Mouse (Mus musculus) liver, adult (tissue): ENCODE data around the gene Egfl6.

Experiments
- GATA4 ChIP-seq: IDR thresholded peaks from 2 replicates; pipeline ENCODE4 v1.6.1; 2014; ENCODE audit warnings: mild to moderate bottlenecking, low read length; ENCODE audit not compliant: insufficient replicate concordance

The Egfl6 gene

DNA sequence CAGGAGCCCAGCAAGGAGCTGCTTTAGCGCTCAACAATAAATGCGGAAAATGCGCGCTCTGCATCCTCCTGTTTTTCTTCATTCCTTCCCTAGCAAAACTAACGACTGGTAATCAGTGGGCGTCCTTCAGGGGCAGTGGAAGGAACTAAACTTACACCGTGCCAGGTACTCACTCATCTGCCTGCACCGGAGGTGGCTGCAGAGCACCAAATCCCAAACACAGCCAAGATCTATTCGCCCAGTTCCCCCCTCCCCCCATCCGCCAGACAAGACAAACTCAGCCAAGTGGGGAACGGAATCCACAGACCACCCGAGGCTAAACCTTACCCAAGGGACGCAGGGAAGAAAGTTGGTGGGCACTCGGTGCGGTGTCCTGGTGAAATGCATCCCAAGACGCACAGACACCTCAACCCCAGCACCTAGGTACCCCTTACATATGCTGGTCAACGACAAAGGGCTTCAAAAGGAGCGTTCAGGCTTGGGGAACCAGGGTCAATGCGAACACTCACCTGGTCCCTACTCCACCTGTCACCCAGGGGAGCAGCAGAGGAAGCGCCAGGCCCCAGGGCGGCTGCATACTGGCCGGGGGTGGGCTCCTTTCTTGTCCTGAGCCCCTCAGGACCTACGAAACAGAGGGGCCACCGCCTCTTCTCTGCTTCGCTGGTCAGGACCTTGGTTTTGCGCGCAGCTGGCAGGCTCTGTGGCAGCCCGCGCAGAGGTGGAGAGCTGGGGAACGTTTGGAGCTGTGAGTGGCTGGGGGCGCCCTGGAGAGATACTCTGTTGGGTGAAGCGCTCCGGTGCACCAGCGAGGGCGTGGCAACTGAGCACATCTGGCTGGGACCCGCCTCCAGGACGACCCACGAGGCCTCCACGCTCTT lies at the start of gene Egfl6:
Gene Egfl6, minus strand, starts transcription at position 774 of the 878 bp plus-strand sequence.
- no peak for TF ChIP-seq GATA4

DNA sequence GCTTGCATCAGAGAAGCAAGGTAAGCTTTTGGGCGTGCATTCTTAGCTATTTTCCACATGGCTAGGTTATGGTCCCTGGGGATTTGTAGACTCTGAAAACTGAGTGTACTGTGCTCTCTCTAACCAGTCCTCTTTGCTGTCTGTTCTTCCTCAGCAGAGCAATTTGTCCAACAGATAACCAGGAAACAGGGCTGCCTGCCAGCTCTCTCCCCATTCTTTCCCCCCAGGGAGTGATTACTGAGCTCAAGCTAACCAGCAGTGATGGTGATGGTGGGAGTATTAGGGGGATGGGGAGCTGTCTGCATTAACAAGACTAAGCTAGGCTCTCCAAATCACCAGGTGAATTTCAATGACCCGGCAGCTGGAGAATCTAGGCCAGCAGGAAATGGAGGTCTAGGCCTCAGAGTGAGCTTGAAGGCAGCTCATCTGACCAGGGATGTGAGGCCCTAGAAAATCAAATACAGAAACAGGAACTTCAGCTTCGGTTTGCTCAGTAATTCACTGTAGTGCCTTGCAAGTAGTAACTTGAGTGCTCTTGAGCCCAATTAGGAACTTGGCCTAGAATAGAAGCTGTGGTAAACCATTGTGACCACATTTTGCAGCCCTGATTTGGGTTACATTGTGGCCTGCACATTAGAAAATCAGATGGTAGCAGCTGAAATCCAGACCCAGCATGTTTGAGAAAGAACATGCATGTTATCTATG lies 41.5 kb upstream of the Egfl6 start:
- TF ChIP-seq GATA4 = no peak

DNA sequence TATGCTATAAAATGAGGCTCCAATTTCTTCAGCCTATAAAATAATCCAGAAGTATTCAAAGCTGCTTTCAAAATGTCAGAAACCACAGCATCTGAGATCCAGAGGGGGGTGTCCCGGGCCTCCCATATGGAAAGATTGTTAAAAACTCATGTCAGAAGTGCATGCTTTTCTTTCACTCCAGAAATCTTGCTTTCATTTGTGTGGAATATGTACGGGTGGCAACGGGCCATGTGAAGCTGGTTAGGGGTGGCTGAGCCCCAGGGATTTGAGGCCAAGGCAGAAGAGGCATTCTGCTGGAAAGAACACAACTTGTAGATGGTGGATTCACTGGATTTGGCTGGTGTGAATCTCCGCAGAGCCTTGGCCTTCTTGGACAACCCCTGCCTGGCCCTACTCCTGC lies 40.7 kb upstream of the Egfl6 start:
- no peak for TF ChIP-seq GATA4

DNA sequence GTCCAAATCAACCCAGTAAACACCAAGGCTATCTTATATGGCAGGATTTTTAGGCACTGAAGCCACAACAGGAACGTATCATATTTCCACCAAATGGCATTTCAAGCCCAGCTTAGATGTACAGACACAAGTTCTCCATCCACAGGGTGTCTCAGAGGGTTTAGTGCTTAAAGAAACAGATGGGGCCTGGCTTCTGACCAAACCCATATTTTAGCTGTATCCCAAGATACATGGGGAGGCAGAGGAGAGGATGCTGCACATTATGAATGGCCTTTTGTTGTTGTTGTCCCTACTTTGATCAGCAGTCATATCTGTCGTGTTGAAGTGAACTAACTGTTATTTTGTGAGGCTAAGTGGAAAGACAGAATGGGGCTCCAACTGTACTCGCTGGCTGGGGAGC lies 37.7 kb upstream of the Egfl6 start:
- TF ChIP-seq GATA4 = no peak

DNA sequence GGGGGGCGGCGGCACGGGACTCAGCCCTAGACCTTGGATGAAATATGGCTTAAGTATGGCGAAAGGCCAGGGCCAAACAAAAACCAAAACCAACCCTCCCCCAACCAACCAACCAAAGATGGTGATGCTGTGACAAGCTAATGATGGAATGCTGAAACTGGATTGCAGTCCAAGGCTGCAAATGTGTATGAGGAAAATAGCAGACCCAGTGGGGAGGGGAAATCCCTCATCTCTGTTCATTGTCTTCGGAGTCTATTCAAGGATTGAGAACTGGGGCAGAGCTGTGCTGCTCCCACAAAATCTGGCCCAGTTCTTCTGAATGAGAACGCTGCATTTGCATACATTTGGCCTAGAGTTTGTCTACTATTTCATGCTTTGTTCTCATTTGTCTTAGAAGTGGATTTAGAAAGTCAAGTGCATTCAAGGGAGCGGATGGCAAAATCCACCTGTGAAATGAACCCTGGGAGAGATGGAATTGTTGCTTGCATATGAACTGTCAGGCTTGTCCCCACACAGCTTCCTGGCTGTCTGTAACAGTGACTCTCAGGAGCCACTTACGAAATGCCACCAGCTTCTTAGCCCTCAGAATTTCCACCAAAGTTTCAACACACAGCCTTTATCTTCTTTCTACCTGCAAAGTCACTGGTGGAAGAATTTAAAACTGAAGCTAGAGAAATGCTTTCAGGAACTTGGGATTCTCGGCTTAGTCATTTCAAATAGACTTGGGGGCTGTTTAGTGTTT lies 36.2 kb upstream of the Egfl6 start:
- TF ChIP-seq GATA4 = no peak

DNA sequence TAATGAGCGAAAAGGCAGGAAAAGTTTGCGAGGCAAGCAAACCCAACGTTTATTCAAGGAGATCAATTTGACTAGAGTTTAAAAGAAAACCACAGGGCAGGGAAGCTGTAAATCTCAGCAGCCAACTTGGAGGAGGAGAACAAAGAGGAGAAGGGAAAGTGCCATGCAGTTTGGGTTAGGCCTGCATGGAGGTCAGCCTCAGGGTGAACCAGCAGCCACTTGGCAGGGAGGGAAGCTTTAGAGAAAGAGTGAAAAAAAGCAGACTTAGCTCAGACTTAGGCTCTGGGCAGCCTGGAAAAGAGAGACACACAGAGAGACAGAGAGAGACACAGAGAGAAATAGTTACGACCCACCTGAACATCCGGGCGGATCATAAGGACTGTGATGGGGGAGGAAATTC lies 35.4 kb upstream of the Egfl6 start:
- TF ChIP-seq GATA4 = no peak

DNA sequence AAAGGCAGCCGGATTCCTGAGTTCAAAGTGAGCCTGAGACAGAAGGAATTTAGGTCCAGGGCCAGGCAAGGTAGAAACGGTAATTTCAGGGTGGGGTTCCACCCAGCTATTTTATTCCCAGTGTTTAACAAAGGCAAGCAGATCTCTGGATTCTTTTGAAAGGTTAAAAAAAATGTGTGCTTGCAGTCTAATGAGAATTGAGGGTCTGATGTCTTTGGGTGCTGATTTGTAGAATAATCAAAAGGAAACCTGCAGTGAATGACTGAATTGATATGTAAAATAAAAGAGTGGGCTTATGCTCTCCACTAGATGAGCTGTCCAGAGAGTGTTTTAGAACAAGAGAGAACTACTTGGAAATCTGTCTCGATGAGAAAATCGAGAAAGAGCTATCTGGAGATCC lies 33.6 kb upstream of the Egfl6 start:
- no peak for TF ChIP-seq GATA4

DNA sequence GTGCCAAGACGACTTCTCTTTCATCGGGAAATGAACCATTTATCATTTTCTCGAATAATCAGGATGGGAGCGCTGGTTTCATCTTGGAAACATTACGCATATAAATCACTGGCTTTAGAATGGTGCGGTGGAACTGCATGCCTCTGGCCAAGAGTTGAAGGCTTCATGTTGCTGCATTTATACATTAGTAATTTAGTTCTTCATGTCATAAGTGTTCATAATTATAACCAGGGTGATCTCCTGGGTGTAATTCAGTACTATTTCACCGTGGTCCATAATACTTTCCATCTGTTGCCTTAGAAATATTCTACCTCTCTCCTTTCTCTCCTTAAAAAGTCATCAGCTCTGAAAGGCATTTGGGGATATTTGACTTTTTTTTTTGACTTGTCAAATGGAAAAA lies 29.7 kb upstream of the Egfl6 start:
- TF ChIP-seq GATA4 = no peak

DNA sequence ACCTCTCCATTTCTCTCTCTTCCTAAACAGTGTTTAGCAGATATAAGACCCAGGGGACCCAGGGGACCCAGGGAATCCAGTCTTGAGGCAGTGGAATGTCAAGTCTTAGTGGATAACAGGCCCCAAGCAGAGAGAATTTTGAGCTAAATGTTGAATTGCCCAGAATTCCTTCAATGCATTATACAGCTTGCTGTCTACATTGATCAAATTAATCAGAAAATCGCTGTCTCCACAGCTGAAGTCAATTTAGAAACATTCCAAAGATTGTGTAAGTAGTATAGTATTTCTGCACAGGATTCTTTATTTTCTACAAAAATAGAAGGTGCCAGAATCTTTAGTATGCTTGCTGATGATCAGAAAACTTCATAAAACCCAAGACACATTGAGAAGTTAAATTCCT lies 9.4 kb downstream of the Egfl6 start:
- no peak for TF ChIP-seq GATA4

DNA sequence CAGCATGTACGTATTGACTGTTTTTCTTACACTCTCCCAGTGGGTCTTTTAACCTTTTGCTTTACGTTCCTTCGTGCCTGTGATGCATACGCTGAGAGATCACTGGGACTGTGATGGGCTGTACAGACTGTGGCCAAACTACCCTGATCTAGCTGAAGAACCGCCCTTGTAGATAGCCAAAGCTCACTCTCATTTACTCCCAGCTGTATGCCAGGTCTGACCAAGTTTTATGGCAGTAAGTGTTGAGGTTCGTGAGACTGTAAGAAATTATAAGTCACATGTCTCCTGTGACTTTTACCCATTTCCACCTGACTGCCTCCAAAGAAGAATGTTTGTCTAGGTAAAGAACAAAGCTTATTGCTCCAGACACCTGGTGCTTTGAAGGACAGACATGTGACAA lies 19.5 kb downstream of the Egfl6 start:
- no peak for TF ChIP-seq GATA4

DNA sequence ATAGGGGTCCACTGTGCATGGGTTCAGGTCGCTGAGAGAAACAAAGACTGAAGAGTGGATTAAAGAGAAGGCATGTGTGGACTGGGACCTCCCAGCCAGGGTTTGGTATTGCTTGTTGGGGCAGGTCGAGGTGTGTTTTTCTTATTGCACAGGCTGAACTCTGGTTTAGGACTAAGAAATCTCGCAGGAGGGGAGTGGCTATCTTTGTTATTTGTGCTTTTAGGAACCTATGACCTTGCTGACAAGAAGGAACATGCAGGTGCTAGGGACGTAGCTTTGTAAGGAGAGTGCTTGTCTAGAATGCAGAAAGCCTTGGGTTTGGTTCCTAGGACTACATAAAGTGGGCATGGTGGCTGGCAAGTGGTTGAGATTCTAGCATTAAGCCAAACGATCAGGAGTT lies 20.1 kb downstream of the Egfl6 start:
- TF ChIP-seq GATA4 = no peak

DNA sequence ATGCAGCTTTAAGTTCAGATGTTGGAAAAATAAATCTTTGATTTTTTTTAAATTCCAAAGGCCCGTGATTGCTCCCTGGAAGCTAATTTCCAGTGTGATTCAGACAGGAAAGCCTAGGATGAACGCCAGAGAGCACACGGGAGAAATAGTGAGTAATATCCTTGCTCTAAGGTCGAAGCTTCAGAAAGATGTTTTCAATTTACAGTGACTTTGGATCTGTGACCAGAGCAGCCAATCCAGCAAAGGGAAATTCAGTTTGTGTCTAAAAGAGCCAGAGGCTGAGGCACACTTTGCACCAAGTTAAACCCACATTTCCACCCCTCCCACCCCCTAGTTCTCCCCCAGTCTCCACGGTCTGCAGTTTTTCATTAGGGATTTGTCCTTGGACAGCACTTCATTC lies 20.6 kb downstream of the Egfl6 start:
- TF ChIP-seq GATA4 = no peak

DNA sequence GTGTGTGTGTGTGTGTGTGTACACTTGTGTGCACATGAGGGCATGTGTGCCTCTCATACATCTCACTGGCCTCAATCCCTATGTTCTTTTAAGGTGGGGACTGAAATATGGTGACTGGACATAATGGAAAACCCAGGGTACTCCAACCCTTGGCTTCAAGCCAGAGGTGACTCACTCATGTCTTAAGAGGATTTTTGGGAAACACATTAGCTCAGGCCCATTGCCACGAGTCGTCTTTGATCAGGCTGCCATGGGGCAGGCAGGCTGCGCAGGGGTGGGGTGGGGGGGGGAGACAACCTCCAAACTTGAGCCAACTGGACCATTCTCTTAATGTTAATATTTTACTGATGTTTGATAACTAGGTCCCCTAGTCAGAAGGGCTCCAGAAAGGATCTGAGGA lies 26.2 kb downstream of the Egfl6 start:
- TF ChIP-seq GATA4 = no peak

DNA sequence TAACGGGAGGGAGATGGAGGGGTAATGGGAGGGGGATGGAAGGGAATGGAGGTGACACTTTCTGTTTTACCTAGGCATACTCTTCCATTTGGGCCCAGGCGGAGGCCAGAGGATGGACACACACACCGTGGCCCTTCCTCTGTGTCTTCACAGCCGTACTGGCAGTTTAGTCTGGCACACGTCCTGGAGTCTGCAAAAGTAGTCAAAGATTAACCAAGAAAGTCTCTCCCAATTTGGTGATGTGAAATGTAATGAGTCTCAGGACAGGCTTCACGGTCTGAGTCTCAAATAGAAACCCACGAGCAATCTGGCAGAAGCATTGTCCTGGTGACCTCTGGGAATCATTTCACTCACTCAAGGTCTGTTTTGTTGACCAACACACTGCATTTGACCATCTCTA lies 33.2 kb downstream of the Egfl6 start:
- TF ChIP-seq GATA4 = no peak

DNA sequence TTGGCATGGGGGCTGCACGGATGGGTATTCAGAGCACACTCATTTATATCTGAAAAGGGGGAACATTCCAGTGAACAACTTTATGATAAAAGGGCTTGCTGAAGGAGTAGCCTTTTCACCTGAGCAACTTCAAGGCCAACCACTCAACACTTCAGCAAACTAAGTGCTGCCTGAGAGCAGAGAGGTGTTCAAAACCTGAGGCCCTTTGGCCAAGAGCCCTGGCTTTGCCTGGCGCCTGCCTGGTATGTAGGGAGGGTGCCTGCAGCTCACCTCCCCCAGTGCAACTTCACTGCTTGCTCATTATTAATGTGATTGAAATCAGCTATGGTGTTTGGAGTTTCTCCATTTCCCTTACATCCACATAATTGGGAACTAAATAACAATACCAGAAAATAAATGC lies 39.0 kb downstream of the Egfl6 start:
- no peak for TF ChIP-seq GATA4

DNA sequence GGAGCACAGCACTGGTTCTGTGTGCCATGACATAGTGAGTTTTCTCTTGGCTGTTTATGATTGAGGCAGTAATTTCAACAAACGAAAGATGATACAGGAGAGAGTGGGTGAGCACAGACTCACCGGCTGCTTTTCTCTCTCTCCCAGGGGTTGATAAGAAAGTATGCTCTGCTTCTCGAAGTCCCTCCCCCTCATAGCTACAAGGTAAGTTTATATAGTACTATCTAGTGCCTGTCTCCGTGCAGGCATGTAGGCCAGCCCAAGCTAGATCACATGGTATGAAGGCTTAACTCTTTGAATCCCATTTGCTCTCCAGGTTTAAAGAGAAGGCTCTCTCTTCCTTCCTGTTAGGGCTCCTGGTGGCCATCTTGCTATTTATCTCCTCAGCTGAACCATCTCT lies 50.4 kb downstream of the Egfl6 start:
- no peak for TF ChIP-seq GATA4
